Mouse (Mus musculus) neural tube, embryonic 13.5 days (tissue): Measurements from ENCODE around the gene Chid1. TPM values are rescaled to one million over a fixed set of nuclear protein-coding genes. Genes with fewer than 3 reads are reported as not detected.

Experiments
- ATAC-seq: fragments of 200-750 bp; cut with Nextera tagmentation; 2 replicates; pipeline ENCODE4 v1.8.0; 2017; ENCODE audit warnings: low read depth, mild to moderate bottlenecking, moderate TSS enrichment, moderate library complexity
- H3K27ac ChIP-seq: fragments of 300-500 bp; sonication (generic); replicated peaks from 2 replicates; pipeline ENCODE4 v1.5.1; 2015; ENCODE audit warnings: moderate library complexity, mild to moderate bottlenecking, inconsistent platforms
- H3K27me3 ChIP-seq: fragments of 300-500 bp; sonication (generic); 2 replicates; pipeline ENCODE4 v1.6.1; 2015; ENCODE audit warnings: mild to moderate bottlenecking, inconsistent platforms
- H3K36me3 ChIP-seq: fragments of 300-500 bp; sonication (generic); 2 replicates; pipeline ENCODE4 v1.6.1; 2015; ENCODE audit warnings: mild to moderate bottlenecking, inconsistent platforms
- H3K4me1 ChIP-seq: fragments of 300-500 bp; sonication (generic); replicated peaks from 2 replicates; pipeline ENCODE4 v1.6.1; 2015; ENCODE audit warnings: inconsistent platforms
- H3K4me2 ChIP-seq: fragments of 300-500 bp; sonication (generic); 2 replicates; pipeline ENCODE4 v1.6.1; 2015; ENCODE audit warnings: inconsistent platforms, mild to moderate bottlenecking, moderate library complexity
- H3K4me3 ChIP-seq: fragments of 300-500 bp; sonication (generic); 2 replicates; pipeline ENCODE4 v1.5.1; 2015; ENCODE audit warnings: mild to moderate bottlenecking, inconsistent platforms
- H3K9ac ChIP-seq: fragments of 300-500 bp; sonication (generic); 2 replicates; pipeline ENCODE4 v1.6.1; 2015; ENCODE audit warnings: moderate library complexity, mild to moderate bottlenecking, inconsistent platforms
- H3K9me3 ChIP-seq: fragments of 300-500 bp; sonication (generic); 2 replicates; pipeline ENCODE4 v1.6.1; 2016; ENCODE audit warnings: inconsistent platforms
- WGBS: fragments of 180-500 bp; shearing (Covaris S2); methylation state at CpG from one replicate; pipeline ENCODE4 v1.1.7; 2015; 5-methylcytosine and 5-hydroxymethylcytosine counted together
- polyA plus RNA-seq: library from polyadenylated mRNA; unstranded; fragments of >200 nt; fragmentation: Nextera tagmentation; extraction: Ambion mirVana; gene quantifications from 2 replicates; pipeline ENCODE4 v1.2.1, GENCODE M21; 2015

Gene Chid1
- polyA plus RNA-seq, 1 experiment from 2014 or later = 38.6 TPM

DNA sequence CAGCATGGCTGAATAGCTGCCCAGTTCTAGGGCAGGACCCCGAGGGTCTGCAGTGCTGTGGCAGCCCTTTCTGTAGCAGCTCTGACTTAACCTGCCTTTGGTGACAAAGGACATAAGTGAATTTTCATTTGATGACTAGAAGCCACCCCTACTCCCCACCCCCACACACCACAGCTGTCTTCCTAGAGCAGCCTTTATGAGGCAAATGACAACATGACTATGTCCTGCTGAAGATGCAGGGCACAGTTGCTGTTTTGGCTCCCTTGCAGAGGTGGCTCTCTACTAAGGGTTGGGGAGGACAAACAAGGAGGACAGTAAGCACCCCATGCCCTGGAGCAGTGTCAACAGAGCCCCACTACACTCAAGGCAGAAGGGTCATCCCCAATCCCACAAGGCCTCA lies 19.9 kb downstream of the Chid1 start:
- Histone ChIP-seq H3K4me1 (peaks cover 4% of the 10 kb centered on the region), H3K9me3 (no peaks in the 10 kb centered on the region), H3K9ac (no peak overlapping the region), H3K27me3 (no peaks in the 10 kb centered on the region), H3K4me2 (no peak overlapping the region), H3K36me3 (peaks cover 58% of the 10 kb centered on the region), H3K27ac (no peak overlapping the region), H3K4me3 (no peak overlapping the region)
- 71% methylated on average over 1 of the region's 1 CpGs for WGBS
- ATAC-seq = no peak

GRCm38 (mm10) chr7:141518926-141519325 lies 20.7 kb downstream of the Chid1 start:
- no peak overlapping the region for H3K9ac ChIP-seq
- H3K4me1 ChIP-seq = no peaks in the 10 kb centered on the region; the same call in 1 of the 2 replicates
- peak overlapping the region; percentile 33 for H3K27ac ChIP-seq
- no peak for ATAC-seq
- peaks cover 63% of the 10 kb centered on the region for H3K36me3 ChIP-seq
- H3K9me3 ChIP-seq = no peaks in the 10 kb centered on the region
- no peak overlapping the region for H3K4me2 ChIP-seq
- H3K27me3 ChIP-seq = no peaks in the 10 kb centered on the region
- no peak overlapping the region for H3K4me3 ChIP-seq
- WGBS = 72% methylated on average over 3 of the region's 3 CpGs

- 73% methylated on average over 5 of the region's 5 CpGs for WGBS
- peaks cover 69% of the 10 kb centered on the region for H3K36me3 ChIP-seq
- no peak for ATAC-seq
- H3K4me3 ChIP-seq = no peak overlapping the region
- H3K9me3 ChIP-seq = no peaks in the 10 kb centered on the region
- no peak overlapping the region for H3K4me2 ChIP-seq
- no peak overlapping the region for H3K9ac ChIP-seq
- H3K27ac ChIP-seq = peak overlapping the region; percentile 33
- no peaks in the 10 kb centered on the region; the same call in 1 of the 2 replicates for H3K4me1 ChIP-seq
- H3K27me3 ChIP-seq = no peaks in the 10 kb centered on the region
Observed at GRCm38 (mm10) chr7:141518296-141518695, 21.4 kb downstream of the Chid1 start.

GRCm38 (mm10) chr7:141517638-141518037 lies 22.0 kb downstream of the Chid1 start:
- H3K4me1 ChIP-seq = no peaks in the 10 kb centered on the region; the same call in 1 of the 2 replicates
- H3K27ac ChIP-seq = no peak overlapping the region
- no peaks in the 10 kb centered on the region for H3K9me3 ChIP-seq
- H3K4me3 ChIP-seq = no peak overlapping the region
- WGBS = 89% methylated on average over 4 of the region's 4 CpGs
- H3K36me3 ChIP-seq = peaks cover 70% of the 10 kb centered on the region
- no peak for ATAC-seq
- H3K9ac ChIP-seq = no peak overlapping the region
- H3K4me2 ChIP-seq = no peak overlapping the region
- H3K27me3 ChIP-seq = no peaks in the 10 kb centered on the region

DNA sequence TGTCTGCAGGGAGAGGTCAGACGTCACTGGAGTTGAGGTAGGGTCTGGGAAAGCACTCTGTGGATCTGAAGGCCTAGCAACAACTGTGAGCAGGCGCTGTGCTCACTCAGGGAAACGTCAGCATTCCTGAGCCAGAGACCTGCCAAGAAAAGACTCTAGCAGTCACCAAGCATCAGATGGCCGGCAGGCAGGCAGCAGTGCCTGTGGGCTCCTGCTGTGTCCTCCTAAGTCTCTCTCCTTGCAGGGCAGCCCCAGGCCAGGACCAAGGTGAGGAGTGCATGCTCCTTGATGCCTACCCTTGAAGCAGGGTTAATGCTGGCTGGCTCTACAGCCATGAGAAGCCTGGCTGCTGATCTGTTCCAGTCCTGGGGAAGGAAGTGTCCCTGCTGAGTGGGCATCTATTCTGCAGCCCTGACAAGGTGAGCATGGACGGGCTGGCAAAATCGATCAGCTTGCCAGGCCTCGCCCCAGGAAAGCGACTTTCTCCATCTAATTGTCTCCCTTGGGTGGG lies 28.9 kb downstream of the Chid1 start:
- WGBS = 72% methylated on average over 8 of the region's 8 CpGs
- H3K4me1 ChIP-seq = no peaks in the 10 kb centered on the region
- H3K27ac ChIP-seq = no peak overlapping the region
- no peaks in the 10 kb centered on the region for H3K9me3 ChIP-seq
- H3K4me2 ChIP-seq = no peak overlapping the region
- no peak overlapping the region for H3K9ac ChIP-seq
- H3K36me3 ChIP-seq = peaks cover 57% of the 10 kb centered on the region
- no peaks in the 10 kb centered on the region for H3K27me3 ChIP-seq
- H3K4me3 ChIP-seq = no peak overlapping the region
- ATAC-seq = no peak

DNA sequence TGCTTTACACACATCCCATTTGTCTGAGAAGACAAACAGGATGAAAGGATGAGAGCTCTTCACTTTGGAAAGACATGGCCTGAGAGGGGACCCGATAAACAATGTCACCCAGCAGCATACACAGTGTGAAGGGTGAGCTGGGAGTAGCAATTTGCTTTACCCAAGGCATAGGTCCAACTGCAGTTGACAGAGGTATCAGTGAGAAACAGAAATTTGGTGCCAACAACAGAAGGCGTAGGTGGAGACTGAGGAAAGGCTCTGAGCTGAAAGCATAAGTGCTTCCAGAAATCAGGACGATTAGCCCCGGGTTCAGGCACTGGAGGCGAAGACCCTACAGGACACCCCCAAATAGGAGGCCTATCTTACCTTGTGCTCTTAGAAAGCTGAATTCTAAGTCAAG lies 29.5 kb downstream of the Chid1 start:
- Histone ChIP-seq H3K27me3 (no peaks in the 10 kb centered on the region), H3K36me3 (peaks cover 53% of the 10 kb centered on the region), H3K4me2 (no peak overlapping the region), H3K4me1 (no peaks in the 10 kb centered on the region), H3K9ac (no peak overlapping the region), H3K27ac (no peak overlapping the region), H3K9me3 (no peaks in the 10 kb centered on the region), H3K4me3 (no peak overlapping the region)
- WGBS = 92% methylated on average over 5 of the region's 5 CpGs
- ATAC-seq = no peak

- Histone ChIP-seq H3K9ac (no peak overlapping the region), H3K4me2 (no peak overlapping the region), H3K27ac (no peak overlapping the region), H3K4me3 (no peak overlapping the region), H3K36me3 (peaks cover 36% of the 10 kb centered on the region), H3K27me3 (no peaks in the 10 kb centered on the region), H3K9me3 (no peaks in the 10 kb centered on the region), H3K4me1 (no peaks in the 10 kb centered on the region)
- no peak for ATAC-seq
Observed at GRCm38 (mm10) chr7:141508160-141508559, 31.5 kb downstream of the Chid1 start.

DNA sequence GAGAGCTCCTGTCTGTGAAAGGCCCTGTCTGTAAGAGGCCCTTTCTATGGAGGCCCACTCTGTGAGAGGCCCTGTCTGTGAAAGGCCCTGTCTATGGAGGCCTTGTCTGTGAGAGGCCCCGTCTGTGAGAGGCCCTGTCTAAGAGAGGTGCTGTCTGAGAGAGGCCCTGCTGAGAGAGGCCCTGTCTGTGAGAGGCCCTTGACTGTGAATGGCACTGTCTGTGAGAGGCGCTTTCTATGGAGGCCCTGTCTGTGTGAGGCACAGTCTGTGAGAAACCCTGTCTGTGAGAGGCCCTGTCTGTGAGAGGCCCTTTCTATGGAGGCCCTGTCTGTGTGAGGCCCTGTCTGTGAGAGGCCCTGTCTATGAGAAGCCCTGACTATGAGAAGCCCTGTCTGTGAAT lies 33.4 kb downstream of the Chid1 start:
- WGBS = 67% methylated on average over 2 of the region's 2 CpGs
- no peak overlapping the region for H3K27ac ChIP-seq
- ATAC-seq = no peak

DNA sequence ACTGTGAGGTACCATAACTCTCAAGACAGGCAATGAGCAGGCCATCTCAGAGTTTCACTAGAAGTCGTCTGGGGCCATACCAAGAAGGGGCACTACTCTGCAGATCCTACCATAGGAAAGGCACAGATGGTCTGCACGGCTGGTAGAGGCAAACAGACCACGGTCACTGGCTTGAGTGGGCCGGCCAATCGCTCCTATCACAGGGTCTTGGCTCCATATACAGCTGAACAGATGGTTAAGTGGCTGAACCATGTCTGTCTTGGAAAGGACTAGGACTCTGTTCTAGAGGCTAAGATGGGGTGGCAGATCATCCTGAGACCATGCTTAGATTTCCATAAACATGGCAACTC lies 37.1 kb downstream of the Chid1 start:
- WGBS = 92% methylated on average over 5 of the region's 5 CpGs
- Histone ChIP-seq H3K27me3 (no peaks in the 10 kb centered on the region), H3K4me3 (no peak overlapping the region), H3K4me1 (no peaks in the 10 kb centered on the region), H3K36me3 (peaks cover 48% of the 10 kb centered on the region), H3K4me2 (no peak overlapping the region), H3K27ac (no peak overlapping the region), H3K9ac (no peak overlapping the region), H3K9me3 (no peaks in the 10 kb centered on the region)
- no peak for ATAC-seq

More for the DNA sequence above, 33.4 kb downstream of the Chid1 start:
- Histone ChIP-seq H3K27me3 (no peaks in the 10 kb centered on the region), H3K36me3 (peaks cover 42% of the 10 kb centered on the region), H3K4me1 (no peaks in the 10 kb centered on the region), H3K9ac (no peak overlapping the region), H3K4me2 (no peak overlapping the region), H3K4me3 (no peak overlapping the region), H3K9me3 (no peaks in the 10 kb centered on the region)

DNA sequence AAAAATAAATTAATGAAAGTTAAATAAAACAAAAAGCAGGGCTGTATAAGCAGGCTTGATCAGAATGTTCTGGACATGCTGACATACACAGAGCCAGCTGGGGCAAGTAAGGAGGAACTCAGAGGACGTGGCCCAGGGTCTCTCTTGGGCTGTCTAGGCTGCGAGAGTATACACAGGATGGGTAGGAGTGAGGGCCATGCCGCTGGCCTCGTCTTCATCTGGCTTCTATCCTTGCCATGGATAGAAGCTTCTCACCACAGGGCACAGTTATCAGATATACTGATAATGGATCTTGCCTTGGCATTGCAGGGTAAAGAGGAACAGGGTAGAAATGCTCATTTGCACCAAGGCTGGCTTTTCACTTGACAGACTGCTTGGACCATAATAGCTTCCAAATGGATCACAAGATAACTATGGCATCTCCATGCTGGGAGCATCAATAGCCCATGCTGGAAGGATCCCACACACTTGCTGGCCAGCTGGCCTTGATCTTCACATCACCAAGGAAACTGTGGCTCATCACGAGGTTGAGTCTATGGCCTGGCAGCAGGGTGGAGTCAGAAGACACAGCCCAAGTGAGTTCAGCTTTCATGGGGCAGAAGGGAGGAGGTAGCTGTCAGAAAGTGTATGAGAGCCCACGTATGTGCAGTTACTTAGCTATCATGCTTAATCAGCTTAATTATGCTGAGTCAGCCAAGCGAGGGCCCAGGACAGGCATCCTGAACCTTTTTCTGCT lies 37.7 kb downstream of the Chid1 start:
- WGBS = 85% methylated on average over 7 of the region's 7 CpGs
- H3K4me2 ChIP-seq = no peak overlapping the region
- no peaks in the 10 kb centered on the region for H3K4me1 ChIP-seq
- no peaks in the 10 kb centered on the region for H3K27me3 ChIP-seq
- H3K4me3 ChIP-seq = no peak overlapping the region
- H3K9me3 ChIP-seq = no peaks in the 10 kb centered on the region
- no peak for ATAC-seq
- no peak overlapping the region for H3K27ac ChIP-seq
- H3K36me3 ChIP-seq = peaks cover 54% of the 10 kb centered on the region
- no peak overlapping the region for H3K9ac ChIP-seq

- H3K9ac ChIP-seq = no peak overlapping the region
- WGBS = 96% methylated on average over 3 of the region's 3 CpGs
- H3K27me3 ChIP-seq = no peaks in the 10 kb centered on the region
- no peak overlapping the region for H3K27ac ChIP-seq
- no peak overlapping the region for H3K4me3 ChIP-seq
- no peaks in the 10 kb centered on the region for H3K9me3 ChIP-seq
- ATAC-seq = no peak
- peaks cover 73% of the 10 kb centered on the region for H3K36me3 ChIP-seq
- no peak overlapping the region for H3K4me2 ChIP-seq
- no peaks in the 10 kb centered on the region for H3K4me1 ChIP-seq
Observed at GRCm38 (mm10) chr7:141497600-141497999, 42.1 kb downstream of the Chid1 start.

DNA sequence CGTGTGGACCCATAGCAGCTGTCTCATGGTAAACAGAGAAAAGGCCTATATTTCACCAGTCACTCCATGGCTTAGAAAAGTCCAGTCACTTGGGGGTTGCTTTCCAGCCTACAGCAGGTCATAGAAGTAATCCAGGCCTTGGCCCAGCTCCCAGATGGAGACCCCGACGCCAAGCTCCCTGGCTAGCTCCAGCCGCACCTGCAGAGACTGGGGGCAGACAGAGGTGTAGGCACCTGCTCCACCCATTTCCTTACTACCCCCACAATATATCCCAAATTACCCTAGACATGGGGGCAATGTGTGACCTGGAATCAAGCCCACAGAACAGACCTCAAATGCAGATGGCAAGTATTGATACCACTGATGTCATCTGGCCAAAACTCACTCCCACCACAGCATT lies 43.7 kb downstream of the Chid1 start:
- H3K9me3 ChIP-seq = no peaks in the 10 kb centered on the region
- H3K27ac ChIP-seq = no peak overlapping the region
- no peak overlapping the region for H3K9ac ChIP-seq
- no peak overlapping the region for H3K4me3 ChIP-seq
- WGBS = 93% methylated on average over 4 of the region's 4 CpGs
- ATAC-seq = no peak
- H3K4me1 ChIP-seq = no peaks in the 10 kb centered on the region
- no peaks in the 10 kb centered on the region for H3K27me3 ChIP-seq
- H3K4me2 ChIP-seq = no peak overlapping the region
- H3K36me3 ChIP-seq = peaks cover 75% of the 10 kb centered on the region

DNA sequence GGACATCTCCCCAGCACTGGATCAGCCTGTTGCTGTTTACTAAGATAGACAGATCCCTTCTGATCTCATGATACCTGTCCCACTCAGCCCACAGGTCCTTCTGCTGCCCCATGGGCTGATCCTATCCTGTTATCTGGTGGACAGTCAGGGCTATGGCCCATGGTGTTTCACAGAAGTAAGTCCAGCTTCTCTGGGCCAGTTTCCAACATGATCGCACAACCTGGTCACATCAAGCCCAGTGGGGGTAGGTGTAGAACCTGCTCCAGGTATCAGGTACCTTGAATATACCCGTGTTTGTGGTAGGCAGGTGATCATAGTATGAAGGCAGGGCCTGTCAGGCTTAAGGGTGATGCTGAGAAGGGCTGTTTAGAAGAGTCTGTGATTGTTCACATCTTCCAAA lies 44.3 kb downstream of the Chid1 start:
- H3K9ac ChIP-seq = no peak overlapping the region
- 94% methylated on average over 2 of the region's 2 CpGs for WGBS
- H3K36me3 ChIP-seq = peaks cover 75% of the 10 kb centered on the region

More for the DNA sequence above, 44.3 kb downstream of the Chid1 start:
- no peak overlapping the region for H3K27ac ChIP-seq
- no peaks in the 10 kb centered on the region for H3K9me3 ChIP-seq
- no peaks in the 10 kb centered on the region for H3K27me3 ChIP-seq
- H3K4me2 ChIP-seq = no peak overlapping the region
- no peak for ATAC-seq
- no peak overlapping the region for H3K4me3 ChIP-seq
- H3K4me1 ChIP-seq = no peaks in the 10 kb centered on the region
